ENCODE assay signal across 21 mouse cellular contexts in genomic region chr17:10149682-10150402, GRCm38 (mm10).
DNase-seq lines count a peak whose midpoint lies in the region; ATAC-seq and TF ChIP-seq lines count a peak whose summit lies in the region.
"Had no signal": no experiment of that assay in that cellular context is flagged by ENCODE, and none has a peak within 500 bp of the region (broad histone marks: within the 10 kb centered on the region; RNA-seq: fewer than 3 reads in every experiment).

No protein-coding gene starts in this region.

- no peak overlapping the region for H3K9ac ChIP-seq in forebrain, embryonic 11.5 days (ENCODE audit: low read length)
- H3K9ac ChIP-seq in forebrain, embryonic 12.5 days, result no peak overlapping the region
- no peak overlapping the region for H3K9ac ChIP-seq in lung, embryonic 15.5 days
- H3K9ac ChIP-seq: forebrain, embryonic 13.5 days; heart, embryonic 13.5 days; hindbrain, embryonic 15.5 days; intestine, embryonic 15.5 days; limb, embryonic 13.5 days; liver, embryonic 13.5 days; midbrain, embryonic 15.5 days had no signal

- no peak overlapping the region for H3K4me2 ChIP-seq in forebrain, embryonic 11.5 days (ENCODE audit: low read depth, low read length, severe bottlenecking)
- H3K4me2 ChIP-seq in forebrain, embryonic 12.5 days, result no peak overlapping the region
- no peak overlapping the region for H3K4me2 ChIP-seq in lung, embryonic 15.5 days
- H3K4me2 ChIP-seq: forebrain, embryonic 13.5 days; heart, embryonic 13.5 days; hindbrain, embryonic 15.5 days; intestine, embryonic 15.5 days; limb, embryonic 13.5 days; liver, embryonic 13.5 days; midbrain, embryonic 15.5 days had no signal

- H3K27ac ChIP-seq in forebrain, embryonic 11.5 days (ENCODE audit: low read depth, low read length), result no peak overlapping the region
- H3K27ac ChIP-seq in forebrain, embryonic 12.5 days, result no peak overlapping the region
- H3K27ac ChIP-seq in lung, embryonic 15.5 days, result peak overlapping the region; percentile 69
- H3K27ac ChIP-seq in layer of hippocampus, adult 2 months, result no peak overlapping the region
- H3K27ac ChIP-seq: forebrain, embryonic 13.5 days; heart, embryonic 13.5 days; hindbrain, embryonic 15.5 days; intestine, embryonic 15.5 days; limb, embryonic 13.5 days; liver, embryonic 13.5 days; midbrain, embryonic 15.5 days had no signal

- H3K9me3 ChIP-seq in forebrain, embryonic 11.5 days (ENCODE audit: control insufficient read depth, low read length), result no peaks in the 10 kb centered on the region; the same call in 1 of the 2 replicates
- H3K9me3 ChIP-seq in forebrain, embryonic 12.5 days, result no peaks in the 10 kb centered on the region
- H3K9me3 ChIP-seq in lung, embryonic 15.5 days, result no peaks in the 10 kb centered on the region
- H3K9me3 ChIP-seq: forebrain, embryonic 13.5 days; heart, embryonic 13.5 days; hindbrain, embryonic 15.5 days; intestine, embryonic 15.5 days; limb, embryonic 13.5 days; liver, embryonic 13.5 days; midbrain, embryonic 15.5 days had no signal

- no peaks in the 10 kb centered on the region for H3K36me3 ChIP-seq in forebrain, embryonic 11.5 days (ENCODE audit: control insufficient read depth, insufficient read depth, low read length)
- no peaks in the 10 kb centered on the region for H3K36me3 ChIP-seq in forebrain, embryonic 12.5 days (replicated peaks)
- no peaks in the 10 kb centered on the region for H3K36me3 ChIP-seq in lung, embryonic 15.5 days
- H3K36me3 ChIP-seq: heart, embryonic 13.5 days; hindbrain, embryonic 15.5 days; intestine, embryonic 15.5 days; limb, embryonic 13.5 days; liver, embryonic 13.5 days; midbrain, embryonic 15.5 days had no signal

- no peak for ATAC-seq in forebrain, embryonic 11.5 days (replicated peaks; ENCODE audit: low FRiP score)
- ATAC-seq in forebrain, embryonic 12.5 days (ENCODE audit: low FRiP score), result no peak
- ATAC-seq in lung, embryonic 15.5 days (ENCODE audit: borderline replicate concordance, extremely low read depth, low FRiP score, low TSS enrichment), result no peak
- ATAC-seq: forebrain, embryonic 13.5 days; intestine, embryonic 15.5 days; midbrain, embryonic 15.5 days had no signal

- H3K4me1 ChIP-seq in forebrain, embryonic 11.5 days (replicated peaks; ENCODE audit: control insufficient read depth, insufficient read depth, low read length), result peaks cover 4% of the 10 kb centered on the region; the same call in 1 of the 2 replicates
- H3K4me1 ChIP-seq in forebrain, embryonic 12.5 days, result peaks cover 15% of the 10 kb centered on the region
- H3K4me1 ChIP-seq in lung, embryonic 15.5 days, result peaks cover 2% of the 10 kb centered on the region; the same call in 1 of the 2 replicates
- H3K4me1 ChIP-seq: intestine, embryonic 15.5 days; limb, embryonic 13.5 days; liver, embryonic 13.5 days had no signal

- WGBS in forebrain, embryonic 11.5 days, result 74% methylated on average over 8 of the region's 8 CpGs
- 70% methylated on average over 8 of the region's 8 CpGs for WGBS in forebrain, embryonic 12.5 days
- WGBS in lung, embryonic 15.5 days, result 66% methylated on average over 8 of the region's 8 CpGs

- H3K4me3 ChIP-seq in forebrain, embryonic 11.5 days (ENCODE audit: low read depth, low read length), result no peak overlapping the region
- no peak overlapping the region for H3K4me3 ChIP-seq in forebrain, embryonic 12.5 days (replicated peaks)
- no peak overlapping the region for H3K4me3 ChIP-seq in lung, embryonic 15.5 days
- no peak overlapping the region for H3K4me3 ChIP-seq in layer of hippocampus, adult 2 months
- H3K4me3 ChIP-seq: forebrain, embryonic 13.5 days; heart, embryonic 13.5 days; hindbrain, embryonic 15.5 days; intestine, embryonic 15.5 days; limb, embryonic 13.5 days; liver, embryonic 13.5 days; midbrain, embryonic 15.5 days had no signal

- no peak for TF ChIP-seq CTCF in layer of hippocampus, adult 2 months (conservative IDR thresholded peaks at IDR 0.05)

- peak; percentile 13 for DNase-seq in forebrain, embryonic 11.5 days (ENCODE audit: low spot score)
- DNase-seq in WW6 (ENCODE audit: low read depth, low spot score), result peak; percentile 9
- peak; percentile 25 to 52 for DNase-seq in lung, postnatal 4 days
- DNase-seq in layer of hippocampus, postnatal 10 days (ENCODE audit: low spot score in 2 of 2), result no peak
- no peak for DNase-seq in layer of hippocampus, adult 2 months (ENCODE audit: low spot score in 2 of 2)
- DNase-seq in spleen, adult 18-20 months, result no peak
- DNase-seq: cerebellum, adult 11-12 months; cerebellum, postnatal 14 days; gastrocnemius, postnatal 14 days; kidney, postnatal 4 days; liver, embryonic 13.5 days; right cerebral cortex, postnatal 14 days; thymus, adult 18-20 months had no signal

- H3K27me3 ChIP-seq in forebrain, embryonic 11.5 days (ENCODE audit: control insufficient read depth, insufficient read depth, low read length), result no peaks in the 10 kb centered on the region
- no peaks in the 10 kb centered on the region for H3K27me3 ChIP-seq in forebrain, embryonic 12.5 days
- H3K27me3 ChIP-seq in lung, embryonic 15.5 days, result no peaks in the 10 kb centered on the region
- H3K27me3 ChIP-seq: forebrain, embryonic 13.5 days; heart, embryonic 13.5 days; intestine, embryonic 15.5 days; limb, embryonic 13.5 days; liver, embryonic 13.5 days; midbrain, embryonic 15.5 days had no signal

Comparison
In these comparisons a context has a peak if more than half of its experiments do, and no peak if none do; other contexts are left out.
1. DNase-seq: peak in forebrain, embryonic 11.5 days (single experiment), WW6 (single experiment) and lung, postnatal 4 days (2 of 2); none in layer of hippocampus, postnatal 10 days (0 of 2), layer of hippocampus, adult 2 months (0 of 2) and spleen, adult 18-20 months (0 of 2).